Mouse (Mus musculus): ENCODE measurements around the gene Iffo2. TPM values are rescaled to one million over a fixed set of nuclear protein-coding genes. Genes with fewer than 3 reads are reported as not detected.

Gene Iffo2
- total and polyA plus RNA-seq, 3 experiments, result 1.3 to 2.7 TPM; not detected in 1

DNA sequence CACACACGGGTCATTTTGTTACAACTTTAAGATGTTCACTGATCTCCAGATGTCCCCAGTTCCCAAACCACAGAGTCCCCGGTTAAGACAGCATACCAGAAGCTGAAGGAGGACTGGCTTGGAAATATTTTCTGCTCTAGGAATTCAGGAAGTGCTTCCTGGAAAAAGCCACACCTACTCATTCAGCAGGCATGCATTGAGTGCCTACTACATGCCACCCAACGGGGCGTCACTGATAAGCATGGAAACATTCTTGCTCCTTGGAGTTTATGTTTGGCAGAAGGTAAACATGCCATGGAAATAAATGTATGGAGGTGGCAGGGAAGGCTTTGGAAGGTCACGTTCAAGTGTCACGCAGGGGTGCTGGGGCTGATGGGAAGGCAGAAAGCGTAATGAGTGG lies 19.1 kb downstream of the Iffo2 start:
- Histone ChIP-seq H3K9me3 (replicated peaks; ENCODE audit: insufficient read depth, low read length) (no peaks in the 10 kb centered on the region), H3K36me3 (ENCODE audit: control insufficient read depth in 1 of 2, insufficient read depth in 2 of 2, low read length in 2 of 2) (no peaks in the 10 kb centered on the region), H3K9ac (ENCODE audit: control insufficient read depth, low read depth, low read length, poor library complexity, severe bottlenecking) (no peak overlapping the region), H3K79me2 (ENCODE audit: control insufficient read depth, insufficient read depth, low read length, poor library complexity) (no peaks in the 10 kb centered on the region), H3K27ac (ENCODE audit: control insufficient read depth, low read depth, low read length) (no peak overlapping the region), H3K4me3 (ENCODE audit: control insufficient read depth in 1 of 2, insufficient read depth in 1 of 2, low read depth in 2 of 2, low read length in 2 of 2) (no peak overlapping the region), H3K27me3 (ENCODE audit: control insufficient read depth in 1 of 2, insufficient read depth in 2 of 2, low read length in 2 of 2) (no peaks in the 10 kb centered on the region), H3K4me1 (ENCODE audit: control insufficient read depth in 1 of 2, insufficient read depth in 2 of 2, low read length in 2 of 2) (no peaks in the 10 kb centered on the region)
- DNase-seq (ENCODE audit: low read depth, low spot score), result no peak
- no peak for TF ChIP-seq ZMIZ1 (IDR thresholded peaks at IDR 0.05; ENCODE audit: low read depth, low read length)
- TF ChIP-seq GATA1 (IDR thresholded peaks at IDR 0.05; ENCODE audit: low read depth, low read length), result no peak
- TF ChIP-seq NRF1 (IDR thresholded peaks at IDR 0.05; ENCODE audit: insufficient read depth, low read depth, low read length, poor library complexity, severe bottlenecking), result no peak
- TF ChIP-seq MYC (IDR thresholded peaks at IDR 0.05; ENCODE audit: low read depth, low read length), result no peak
- no peak for TF ChIP-seq POLR2AphosphoS2 (IDR thresholded peaks at IDR 0.05; ENCODE audit: low read length)
- no peak for TF ChIP-seq CTCF (IDR thresholded peaks at IDR 0.05 in 2 of 3, conservative IDR thresholded peaks at IDR 0.05 in 1 of 3; ENCODE audit: control insufficient read depth in 1 of 3, insufficient read depth in 1 of 3, low read depth in 2 of 3, low read length in 3 of 3, poor library complexity in 1 of 3, severe bottlenecking in 1 of 3)
- no peak for TF ChIP-seq SIN3A (IDR thresholded peaks at IDR 0.05; ENCODE audit: low read length)

DNA sequence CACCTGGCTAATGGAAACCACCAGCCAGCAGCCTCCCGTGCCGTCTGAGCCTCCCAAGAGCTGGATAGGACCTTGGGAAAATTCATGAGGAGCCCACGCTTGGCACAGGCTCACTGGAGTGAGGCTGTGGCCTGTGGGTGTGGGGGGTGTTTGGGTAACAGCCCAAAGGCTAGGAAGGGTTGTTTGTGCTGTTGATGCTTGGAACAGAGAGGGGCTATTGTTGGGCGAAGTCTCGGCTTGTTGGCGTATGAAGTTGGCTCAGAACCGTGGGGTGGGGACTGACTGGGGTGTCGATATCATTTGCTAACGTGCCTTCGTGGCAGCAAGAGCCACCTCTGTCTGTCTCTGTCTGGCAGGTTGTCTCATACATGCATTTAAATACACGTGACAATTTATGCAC lies 24.9 kb downstream of the Iffo2 start:
- Histone ChIP-seq H3K79me2 (ENCODE audit: control insufficient read depth, insufficient read depth, low read length, poor library complexity) (no peaks in the 10 kb centered on the region), H3K9ac (ENCODE audit: control insufficient read depth, low read depth, low read length, poor library complexity, severe bottlenecking) (no peak overlapping the region), H3K4me1 (ENCODE audit: control insufficient read depth in 1 of 2, insufficient read depth in 2 of 2, low read length in 2 of 2) (peaks cover 0 to 7% of the 10 kb centered on the region in 2 experiments; a peak in 1 of 4 replicates), H3K27me3 (ENCODE audit: control insufficient read depth in 1 of 2, insufficient read depth in 2 of 2, low read length in 2 of 2) (no peaks in the 10 kb centered on the region), H3K36me3 (ENCODE audit: control insufficient read depth in 1 of 2, insufficient read depth in 2 of 2, low read length in 2 of 2) (peaks cover 0 to 3% of the 10 kb centered on the region in 2 experiments; a peak in 1 of 4 replicates), H3K27ac (ENCODE audit: control insufficient read depth, low read depth, low read length) (no peak overlapping the region), H3K4me3 (ENCODE audit: control insufficient read depth in 1 of 2, insufficient read depth in 1 of 2, low read depth in 2 of 2, low read length in 2 of 2) (no peak overlapping the region), H3K9me3 (replicated peaks; ENCODE audit: insufficient read depth, low read length) (no peaks in the 10 kb centered on the region)
- no peak for DNase-seq (ENCODE audit: low read depth, low spot score)
- no peak for TF ChIP-seq USF2 (IDR thresholded peaks at IDR 0.05; ENCODE audit: borderline replicate concordance in 1 of 2, insufficient read depth in 1 of 2, low read depth in 1 of 2, low read length in 2 of 2)
- TF ChIP-seq BHLHE40 (IDR thresholded peaks at IDR 0.05; ENCODE audit: borderline replicate concordance, low read depth, low read length), result no peak
- TF ChIP-seq E2F4 (IDR thresholded peaks at IDR 0.05; ENCODE audit: borderline replicate concordance, low read depth, low read length), result no peak
- TF ChIP-seq POLR2A (IDR thresholded peaks at IDR 0.05; ENCODE audit: control insufficient read depth in 1 of 2, insufficient read depth in 1 of 2, low read depth in 1 of 2, low read length in 2 of 2, poor library complexity in 1 of 2), result no peak
- no peak for TF ChIP-seq GATA1 (IDR thresholded peaks at IDR 0.05; ENCODE audit: low read depth, low read length)
- TF ChIP-seq MYC (IDR thresholded peaks at IDR 0.05; ENCODE audit: low read depth, low read length), result no peak
- no peak for TF ChIP-seq ZKSCAN1 (IDR thresholded peaks at IDR 0.05; ENCODE audit: low read depth, low read length)
- no peak for TF ChIP-seq USF1 (IDR thresholded peaks at IDR 0.05; ENCODE audit: low read depth, low read length)
- no peak for TF ChIP-seq SMC3 (IDR thresholded peaks at IDR 0.05; ENCODE audit: low read depth, low read length)
- TF ChIP-seq GABPA (IDR thresholded peaks at IDR 0.05; ENCODE audit: low read depth, low read length), result no peak
- no peak for TF ChIP-seq TAL1 (IDR thresholded peaks at IDR 0.05; ENCODE audit: low read length)
- no peak for TF ChIP-seq ELF1 (IDR thresholded peaks at IDR 0.05; ENCODE audit: low read depth, low read length)
- TF ChIP-seq POLR2AphosphoS5 (IDR thresholded peaks at IDR 0.05; ENCODE audit: borderline replicate concordance, low read depth, low read length), result no peak
- no peak for TF ChIP-seq MAZ (IDR thresholded peaks at IDR 0.05; ENCODE audit: low read depth, low read length)
